Mouse (Mus musculus) small intestine, adult 2 months (tissue): ENCODE measurements around the gene Large2. TPM values are rescaled to one million over a fixed set of nuclear protein-coding genes. Genes with fewer than 3 reads are reported as not detected.

Source experiments
- H3K27ac ChIP-seq: fragments of 200-500 bp; 2 replicates; pipeline ENCODE4 v1.5.1; 2012; ENCODE audit warnings: low read depth, low read length, control low read depth, inconsistent platforms; ENCODE audit not compliant: insufficient read depth
- H3K27me3 ChIP-seq: fragments of 200-500 bp; 2 replicates; pipeline ENCODE4 v1.6.1; 2012; ENCODE audit warnings: mild to moderate bottlenecking, moderate library complexity, low read length, inconsistent platforms; ENCODE audit not compliant: control insufficient read depth, insufficient read depth
- H3K36me3 ChIP-seq: fragments of 200-500 bp; 2 replicates; pipeline ENCODE4 v1.6.1; 2012; ENCODE audit warnings: mild to moderate bottlenecking, low read length, control low read depth, inconsistent platforms; ENCODE audit not compliant: control insufficient read depth, insufficient read depth
- H3K4me1 ChIP-seq: fragments of 200-500 bp; 2 replicates; pipeline ENCODE4 v1.6.1; 2012; ENCODE audit warnings: low read length, inconsistent platforms, mixed read lengths; ENCODE audit not compliant: control insufficient read depth, insufficient read depth, insufficient read length
- H3K4me3 ChIP-seq: fragments of 200-500 bp; 2 replicates; pipeline ENCODE4 v1.5.1; 2012; ENCODE audit warnings: low read depth, mild to moderate bottlenecking, control low read depth, inconsistent platforms, low read length, moderate library complexity
- CTCF ChIP-seq: fragments of 200-500 bp; IDR thresholded peaks from 2 replicates; pipeline ENCODE4 v1.5.1; 2012; ENCODE audit warnings: low read depth, mild to moderate bottlenecking, control low read depth, inconsistent platforms, low read length, moderate library complexity, mixed read lengths; ENCODE audit not compliant: insufficient replicate concordance, insufficient read length; ENCODE audit errors: extremely low read depth
- POLR2A ChIP-seq: fragments of 200-500 bp; IDR thresholded peaks from 2 replicates; pipeline ENCODE4 v1.6.1; 2012; ENCODE audit warnings: low read depth, mild to moderate bottlenecking, control low read depth, inconsistent platforms, low read length, moderate library complexity
- WGBS: fragments of 180-500 bp; shearing (Covaris S2); methylation state at CpG from one replicate; pipeline ENCODE4 v1.1.7; 2018; 5-methylcytosine and 5-hydroxymethylcytosine counted together
- polyA plus RNA-seq: library from polyadenylated mRNA; depleted of rRNA; stranded (reverse); fragments of >200 nt; gene quantifications from 2 replicates; pipeline ENCODE4 v1.2.3, GENCODE M21; 2012

Gene Large2
- polyA plus RNA-seq, 1 experiment: 12.3 TPM

DNA sequence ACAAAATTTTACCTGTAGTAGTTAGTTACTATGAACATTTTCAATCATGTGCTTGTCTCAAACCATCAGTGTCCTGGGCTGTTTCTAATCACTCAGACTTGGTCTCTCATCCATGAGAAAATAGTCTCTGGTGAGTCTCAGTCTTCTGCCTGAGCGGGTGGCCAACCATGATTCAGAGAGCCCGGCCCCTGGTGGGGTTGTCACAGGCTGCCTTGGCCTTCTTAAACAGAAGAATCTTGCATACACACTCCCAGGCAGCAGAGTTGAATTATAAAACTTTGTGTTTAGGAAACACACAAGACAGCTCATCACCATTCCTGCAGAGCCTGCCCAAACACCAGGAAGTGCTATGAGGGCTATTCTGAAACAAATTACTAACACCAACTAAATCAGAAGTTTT is 42.8 kb downstream of the Large2 start:
- TF ChIP-seq CTCF: no peak
- TF ChIP-seq POLR2A: no peak
- Histone ChIP-seq H3K27me3 (no peaks in the 10 kb centered on the region), H3K4me1 (no peaks in the 10 kb centered on the region), H3K36me3 (peaks cover 26% of the 10 kb centered on the region), H3K27ac (no peak overlapping the region), H3K4me3 (no peak overlapping the region)
- WGBS: 96% methylated on average over 2 of the region's 2 CpGs

DNA sequence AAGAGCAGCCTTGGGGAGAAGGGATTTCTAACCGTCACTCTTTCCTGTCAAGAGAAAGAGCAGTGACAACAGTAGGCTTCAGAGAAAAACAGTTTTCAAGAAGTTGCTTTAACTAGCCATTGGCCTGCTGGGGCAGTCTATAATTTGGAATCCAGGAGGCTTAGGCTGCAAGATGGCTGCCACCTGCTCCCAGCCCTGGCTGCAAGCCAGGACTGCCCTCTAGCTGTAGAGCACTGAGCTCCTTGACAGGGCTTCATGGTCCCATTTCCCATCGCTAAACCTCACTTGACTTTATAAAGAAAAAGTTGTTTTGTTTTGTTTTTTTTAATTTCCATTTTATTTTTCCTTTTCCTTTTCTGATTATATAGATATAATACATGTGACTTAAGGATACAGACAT is 43.3 kb downstream of the Large2 start:
- TF ChIP-seq POLR2A (no peak), CTCF (no peak)
- no peaks in the 10 kb centered on the region for H3K27me3 ChIP-seq
- WGBS: 85% methylated on average over 2 of the region's 2 CpGs
- no peaks in the 10 kb centered on the region for H3K4me1 ChIP-seq
- H3K4me3 ChIP-seq: no peak overlapping the region
- no peak overlapping the region for H3K27ac ChIP-seq
- peaks cover 24% of the 10 kb centered on the region for H3K36me3 ChIP-seq

DNA sequence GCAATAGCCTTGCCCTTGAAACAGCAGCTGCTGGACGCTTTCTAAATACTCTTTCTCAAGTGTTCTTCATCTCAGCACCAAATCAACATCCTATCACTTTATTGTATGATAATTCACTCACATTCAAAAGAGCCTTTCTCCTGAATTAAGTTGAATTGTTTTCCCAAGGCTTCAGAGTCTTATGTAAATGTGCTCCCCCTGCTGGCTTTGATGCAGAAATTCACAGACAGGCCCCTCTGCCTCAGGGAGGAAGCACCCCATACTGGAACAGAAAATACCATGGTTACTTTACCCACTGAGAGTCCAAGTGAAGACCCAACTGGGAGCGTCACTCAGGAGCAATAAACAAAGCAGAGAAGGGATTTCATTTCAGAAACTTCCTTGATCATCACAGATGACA is 43.8 kb downstream of the Large2 start:
- peak; percentile 55; the same call in 1 of the 2 replicates for TF ChIP-seq CTCF
- TF ChIP-seq POLR2A: no peak
- H3K4me1 ChIP-seq: no peaks in the 10 kb centered on the region
- no peak overlapping the region for H3K4me3 ChIP-seq
- H3K27ac ChIP-seq: no peak overlapping the region
- H3K36me3 ChIP-seq: peaks cover 24% of the 10 kb centered on the region
- no peaks in the 10 kb centered on the region for H3K27me3 ChIP-seq
- WGBS: 59% methylated on average over 2 of the region's 2 CpGs

DNA sequence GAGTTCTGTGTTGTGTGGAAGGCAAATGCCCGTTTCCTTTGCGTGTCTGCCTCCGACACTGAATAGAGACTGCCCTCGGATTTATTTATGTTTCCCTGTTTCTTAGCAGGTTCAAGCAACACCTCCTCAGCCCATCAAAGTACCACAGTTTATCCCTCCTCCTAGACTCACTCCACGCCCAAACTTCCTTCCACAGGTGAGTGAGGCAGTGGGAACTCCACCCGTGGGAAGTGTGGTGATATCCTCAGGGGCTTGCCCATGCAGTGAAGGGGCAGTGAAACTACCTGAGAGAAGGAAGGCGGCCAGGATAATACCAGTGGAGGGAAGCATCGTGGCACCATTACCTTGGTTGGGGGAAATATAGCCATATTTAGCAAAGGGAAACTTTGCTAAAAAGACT is 46.5 kb downstream of the Large2 start:
- H3K36me3 ChIP-seq: peaks cover 23% of the 10 kb centered on the region
- no peaks in the 10 kb centered on the region for H3K4me1 ChIP-seq
- TF ChIP-seq POLR2A (no peak), CTCF (no peak)
- WGBS: 92% methylated on average over 8 of the region's 8 CpGs
- H3K4me3 ChIP-seq: no peak overlapping the region
- no peaks in the 10 kb centered on the region for H3K27me3 ChIP-seq
- no peak overlapping the region for H3K27ac ChIP-seq

GRCm38 (mm10) chr2:92327601-92328000 is 47.1 kb downstream of the Large2 start:
- Histone ChIP-seq H3K4me3 (no peak overlapping the region), H3K27me3 (no peaks in the 10 kb centered on the region), H3K4me1 (no peaks in the 10 kb centered on the region), H3K36me3 (peaks cover 23% of the 10 kb centered on the region), H3K27ac (no peak overlapping the region)
- 82% methylated on average over 4 of the region's 4 CpGs for WGBS
- no peak for TF ChIP-seq POLR2A
- no peak for TF ChIP-seq CTCF

GRCm38 (mm10) chr2:92326221-92326620 is 48.4 kb downstream of the Large2 start:
- Histone ChIP-seq H3K4me3 (no peak overlapping the region), H3K27ac (no peak overlapping the region), H3K4me1 (no peaks in the 10 kb centered on the region), H3K36me3 (peaks cover 17% of the 10 kb centered on the region), H3K27me3 (no peaks in the 10 kb centered on the region)
- no peak for TF ChIP-seq CTCF
- TF ChIP-seq POLR2A: no peak
- 91% methylated on average over 1 of the region's 1 CpGs for WGBS

- 88% methylated on average over 7 of the region's 7 CpGs for WGBS
- Histone ChIP-seq H3K27me3 (no peaks in the 10 kb centered on the region), H3K4me1 (no peaks in the 10 kb centered on the region), H3K36me3 (peaks cover 19% of the 10 kb centered on the region), H3K4me3 (no peak overlapping the region), H3K27ac (no peak overlapping the region)
- TF ChIP-seq CTCF (no peak), POLR2A (no peak)
These were observed 49.0 kb downstream of the Large2 start for GRCm38 (mm10) chr2:92325676-92326075.

GRCm38 (mm10) chr2:92322669-92323068 is 52.0 kb downstream of the Large2 start:
- TF ChIP-seq CTCF: peak; percentile 66; the same call in 1 of the 2 replicates
- TF ChIP-seq POLR2A: no peak
- H3K36me3 ChIP-seq: peaks cover 14% of the 10 kb centered on the region
- no peak overlapping the region for H3K27ac ChIP-seq
- no peaks in the 10 kb centered on the region for H3K27me3 ChIP-seq
- no peaks in the 10 kb centered on the region for H3K4me1 ChIP-seq
- no peak overlapping the region for H3K4me3 ChIP-seq
- 92% methylated on average over 2 of the region's 2 CpGs for WGBS
